Mouse (Mus musculus) T-cell, adult 66 days (primary cell): ENCODE results near the gene Acap3. TPM values are rescaled to one million over a fixed set of nuclear protein-coding genes. Genes with fewer than 3 reads are reported as not detected.

Source experiments
- total RNA-seq, 2 experiments: library from RNA; stranded (reverse); gene quantifications; 3 replicates in 1 of 2; 4 replicates in 1 of 2; pipeline ENCODE4 v1.2.4; 2023

Acap3 gene
- total RNA-seq: 10 to 100 TPM; 58.7 to 66.4 TPM

DNA sequence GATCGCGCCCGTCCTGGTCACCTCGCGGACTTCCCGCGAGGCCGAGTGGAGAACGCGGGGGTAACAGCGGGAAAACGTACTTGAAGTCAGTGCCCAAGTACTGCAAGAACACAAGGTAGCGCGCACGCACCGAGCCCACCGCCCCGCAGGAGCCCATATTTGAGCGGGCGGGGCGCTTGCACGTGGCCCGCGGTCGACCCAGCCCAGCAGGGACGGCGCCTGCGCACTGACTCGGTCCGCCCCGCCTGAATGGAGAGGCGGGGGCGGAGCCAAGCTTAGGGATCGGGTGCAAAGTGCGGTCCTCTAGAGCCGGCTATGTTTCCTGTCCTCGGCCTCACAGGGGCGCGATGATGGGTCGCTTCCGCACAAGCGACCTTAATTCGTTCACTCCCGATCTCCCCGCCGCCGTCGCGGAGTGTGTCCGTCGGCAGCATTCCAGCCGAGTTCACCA is at the start of gene Acap3, which contains the start of gene Pusl1:
Gene Acap3 (plus strand): TSS at position 272 of the 451 bp plus-strand sequence.
Gene Pusl1 (minus strand): TSS at position 231 of the 451 bp plus-strand sequence.

DNA sequence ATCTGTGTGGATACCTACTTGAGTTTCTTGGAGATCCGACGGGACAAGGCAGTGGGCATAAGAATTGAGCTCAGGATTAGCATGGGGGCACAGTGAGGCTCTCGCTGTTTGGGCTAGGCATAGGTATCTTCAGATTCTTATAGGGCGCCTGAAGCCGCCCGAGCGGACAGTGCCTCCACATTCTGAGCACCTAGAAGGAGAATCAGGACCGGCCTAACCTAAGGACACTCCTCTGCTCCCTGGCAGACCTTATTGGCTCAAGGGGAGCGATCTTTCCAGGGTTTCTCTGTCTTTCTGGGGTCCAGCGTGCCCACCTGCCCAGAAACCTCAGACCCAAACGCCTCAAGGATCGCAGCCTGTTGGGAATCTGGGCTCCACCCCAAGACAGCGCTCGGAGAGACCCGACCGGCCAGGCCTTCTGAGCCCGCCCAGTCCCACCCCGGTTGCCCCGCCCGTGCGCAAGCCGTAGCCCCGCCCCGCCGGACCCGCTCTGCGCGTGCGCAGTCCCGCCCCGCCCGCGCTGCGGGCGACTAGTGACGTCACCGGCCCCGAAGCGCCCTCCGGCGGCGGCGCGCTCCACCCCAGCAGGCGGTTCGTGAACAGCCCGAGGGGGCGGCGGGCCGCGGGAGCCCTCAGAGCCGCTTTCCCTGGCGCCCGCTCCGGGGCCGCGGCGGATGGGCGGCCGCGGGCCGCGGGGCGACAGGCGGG is 44.6 kb upstream of the Acap3 start, which contains the start of gene Dvl1:
Gene Dvl1 (plus strand): TSS at position 532 of the 708 bp plus-strand sequence.

DNA sequence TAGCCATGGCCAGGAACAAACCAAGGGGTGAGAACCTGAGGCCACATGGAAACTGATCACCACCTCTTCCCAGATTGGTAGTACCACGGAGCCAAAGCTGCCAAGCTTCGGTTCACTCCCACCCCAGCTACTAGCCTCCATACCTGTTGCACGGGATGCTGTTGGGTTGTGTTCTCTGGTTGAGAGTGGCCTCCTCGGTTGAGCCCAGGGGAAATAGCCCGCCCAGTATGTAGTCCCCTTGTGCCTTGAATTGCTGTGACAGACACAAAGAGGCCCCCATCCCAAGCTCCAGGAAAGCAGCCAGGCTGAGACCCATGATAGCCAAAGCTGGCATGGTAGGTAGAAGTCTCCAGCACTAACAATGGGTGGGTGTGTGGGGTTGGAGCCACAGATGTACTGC is 28.6 kb upstream of the Acap3 start, which contains the start of gene Tas1r3:
Gene Tas1r3 (minus strand): TSS at position 362 of the 400 bp plus-strand sequence.

DNA sequence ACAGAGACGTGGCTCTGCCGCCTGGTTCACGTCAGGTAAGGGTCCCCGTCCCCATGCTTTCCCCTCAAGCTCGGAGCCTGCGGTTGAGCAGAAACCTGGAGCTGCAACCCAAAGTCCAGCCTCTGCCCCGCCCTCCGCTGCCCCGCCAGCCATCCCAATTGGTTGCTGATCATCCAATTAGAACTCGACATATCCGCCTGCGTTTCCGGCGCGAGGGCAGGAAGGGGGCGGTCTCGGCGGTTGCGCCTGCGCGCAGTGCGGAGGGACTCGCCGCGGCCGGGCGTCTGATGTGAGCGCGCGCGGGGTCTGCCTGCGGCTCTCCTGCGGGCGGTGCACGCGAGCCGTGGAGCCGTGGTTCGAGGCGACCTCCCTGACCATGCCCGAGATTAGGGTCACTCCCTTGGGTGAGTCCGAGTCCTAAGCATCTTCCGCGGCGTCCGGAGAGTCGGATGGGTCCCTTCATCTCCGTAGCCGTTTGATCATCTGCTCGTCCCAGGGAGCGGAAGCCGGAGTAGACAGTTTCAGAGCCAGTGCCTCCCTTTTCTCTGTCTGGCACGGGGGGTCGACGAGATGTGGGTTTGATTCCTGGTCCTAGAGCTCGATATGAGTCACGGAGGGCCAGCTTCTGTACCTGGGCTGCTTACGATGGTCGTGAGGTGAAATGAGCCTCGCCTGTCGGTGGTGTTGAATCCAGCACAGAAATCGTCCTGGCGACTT is 22.1 kb upstream of the Acap3 start, which contains the start of the genes Cptp and Ints11:
Gene Cptp (minus strand): TSS at position 124 of the 717 bp plus-strand sequence.
Gene Ints11 (plus strand): TSS at position 230 of the 717 bp plus-strand sequence.

DNA sequence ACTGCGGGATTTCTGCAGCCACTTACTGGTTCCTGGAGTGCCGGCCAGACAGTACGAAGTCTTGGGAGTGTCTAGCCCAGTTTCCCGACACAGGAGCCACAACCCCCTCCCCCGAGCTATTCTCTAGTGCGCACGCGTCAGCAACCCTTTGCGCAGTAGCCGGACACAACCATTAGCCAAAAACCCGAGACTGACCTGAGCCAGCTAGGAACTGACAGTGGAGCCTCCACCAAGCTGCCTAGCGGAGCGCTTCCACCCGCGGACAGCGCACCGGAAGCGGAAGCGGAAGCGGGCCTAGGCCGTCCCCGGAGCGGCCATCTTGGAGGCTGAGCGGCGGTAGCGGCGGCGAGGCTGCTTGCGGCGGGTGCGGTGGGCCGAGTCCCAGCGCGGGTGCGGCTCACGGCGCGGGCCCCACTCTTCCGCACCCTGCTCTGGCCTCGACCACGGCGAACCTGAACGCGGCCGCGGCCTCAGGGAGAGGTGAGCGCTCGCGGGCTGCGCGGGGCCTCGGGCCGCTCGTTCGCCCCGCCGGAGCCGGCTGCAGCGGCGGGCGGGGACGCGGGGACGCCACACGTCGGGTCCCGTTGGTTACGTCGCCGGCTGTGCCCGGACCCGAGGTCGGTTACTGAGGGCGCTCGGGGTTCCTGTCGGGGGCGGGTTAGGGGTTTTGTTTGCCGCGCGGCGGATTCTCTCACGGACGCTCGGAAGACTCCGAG is 52.1 kb downstream of the Acap3 start, which contains the start of gene Ube2j2:
Gene Ube2j2 (plus strand): TSS at position 298 of the 716 bp plus-strand sequence.

Other genes with a start within 250 kb of the Acap3 start
- gene Gm10563, start 246.4 kb upstream of the Acap3 start, total RNA-seq: not detected
- under 1 TPM in 1 of 2 experiments, not detected in 1; 0.52 TPM for gene Mmp23, start 238.4 kb upstream of the Acap3 start, total RNA-seq
- gene Mib2, start 222.6 kb upstream of the Acap3 start, total RNA-seq: 10 to 100 TPM; 42.4 to 53.7 TPM
- gene Fndc10, start 197.5 kb upstream of the Acap3 start, total RNA-seq: 1 to 10 TPM; 8.1 to 9.0 TPM
- 10 to 100 TPM; 85.5 to 85.9 TPM for gene Ssu72, start 187.0 kb upstream of the Acap3 start, total RNA-seq
- 1 to 10 TPM; 1.1 to 1.4 TPM for gene Tmem240, start 157.0 kb upstream of the Acap3 start, total RNA-seq
- gene Atad3a, start 130.7 kb upstream of the Acap3 start, total RNA-seq: 10 to 100 TPM; 54.6 to 56.0 TPM
- not detected for gene Vwa1, start 117.1 kb upstream of the Acap3 start, total RNA-seq
- gene Tmem88b, start 105.9 kb upstream of the Acap3 start, total RNA-seq: not detected
- gene Ankrd65, start 101.4 kb upstream of the Acap3 start, total RNA-seq: not detected
- gene Mrpl20, start 88.9 kb upstream of the Acap3 start, total RNA-seq: 10 to 100 TPM; 46.5 to 54.4 TPM
- gene Ccnl2, start 79.3 kb upstream of the Acap3 start, total RNA-seq: 100 to 1,000 TPM; 225 to 247 TPM
- 10 to 100 TPM; 85.7 to 88.9 TPM for gene Aurkaip1, start 60.5 kb upstream of the Acap3 start, total RNA-seq
- gene Mxra8, start 52.1 kb upstream of the Acap3 start, total RNA-seq: 1 to 10 TPM; 4.2 to 5.4 TPM
- gene Dvl1, start 44.4 kb upstream of the Acap3 start, total RNA-seq: 10 to 100 TPM; 75.5 to 75.8 TPM
- 1 to 10 TPM; 2.7 to 2.8 TPM for gene Tas1r3, start 28.5 kb upstream of the Acap3 start, total RNA-seq
- 10 to 100 TPM; 11.5 to 12.6 TPM for gene Cptp, start 22.4 kb upstream of the Acap3 start, total RNA-seq
- 10 to 100 TPM; 62.8 to 66.9 TPM for gene Ints11, start 22.3 kb upstream of the Acap3 start, total RNA-seq
- gene Pusl1, start within 50 bp of the Acap3 start, total RNA-seq: 10 to 100 TPM; 35.4 to 47.7 TPM
- gene Ube2j2, start 52.0 kb downstream of the Acap3 start, total RNA-seq: 100 to 1,000 TPM; 121 to 130 TPM
- gene C1qtnf12, start 70.5 kb downstream of the Acap3 start, total RNA-seq: 1 to 10 TPM; 6.3 to 7.8 TPM
- gene B3galt6, start 100.8 kb downstream of the Acap3 start, total RNA-seq: 1 to 10 TPM; 3.8 to 4.4 TPM
- gene Sdf4, start 101.0 kb downstream of the Acap3 start, total RNA-seq: 100 to 1,000 TPM; 204 to 233 TPM
- 10 to 100 TPM; 25.0 to 30.6 TPM for gene Tnfrsf4, start 122.0 kb downstream of the Acap3 start, total RNA-seq
- 10 to 100 TPM; 45.0 to 65.5 TPM for gene Tnfrsf18, start 134.3 kb downstream of the Acap3 start, total RNA-seq
- gene Ttll10, start 167.6 kb downstream of the Acap3 start, total RNA-seq: not detected
- 10 to 100 TPM; 41.6 to 44.0 TPM for gene 9430015G10Rik, start 218.2 kb downstream of the Acap3 start, total RNA-seq
- 1 to 10 TPM; 1.5 TPM for gene Rnf223, start 238.7 kb downstream of the Acap3 start, total RNA-seq